25 mouse cellular contexts compared by ENCODE assay signal in genomic region chr14:55168336-55168909, GRCm38 (mm10). TPM values are rescaled to one million over a fixed set of nuclear protein-coding genes. Genes with fewer than 3 reads are reported as not detected.
DNase-seq lines count a peak whose midpoint lies in the region; ATAC-seq and TF ChIP-seq lines count a peak whose summit lies in the region.
"Had no signal": no experiment of that assay in that cellular context is flagged by ENCODE, and none has a peak within 500 bp of the region (broad histone marks: within the 10 kb centered on the region; RNA-seq: fewer than 3 reads in every experiment).

No protein-coding gene starts in this region.

- no peaks in the 10 kb centered on the region for H3K9me3 ChIP-seq in hindbrain, postnatal 0 days (ENCODE audit: low read length)
- H3K9me3 ChIP-seq in hindbrain, embryonic 12.5 days (replicated peaks) = no peaks in the 10 kb centered on the region
- no peaks in the 10 kb centered on the region for H3K9me3 ChIP-seq in midbrain, embryonic 14.5 days (ENCODE audit: control insufficient read depth, low read length)
- no peaks in the 10 kb centered on the region for H3K9me3 ChIP-seq in liver, embryonic 11.5 days (ENCODE audit: control insufficient read depth, low read length)
- H3K9me3 ChIP-seq: heart, embryonic 15.5 days; hindbrain, embryonic 10.5 days; stomach, embryonic 15.5 days had no signal

- H3K4me1 ChIP-seq in hindbrain, postnatal 0 days (ENCODE audit: insufficient read depth, low read length) = no peaks in the 10 kb centered on the region
- no peaks in the 10 kb centered on the region for H3K4me1 ChIP-seq in hindbrain, embryonic 12.5 days
- H3K4me1 ChIP-seq in midbrain, embryonic 14.5 days (ENCODE audit: control insufficient read depth, insufficient read depth, low read length) = no peaks in the 10 kb centered on the region
- H3K4me1 ChIP-seq in liver, embryonic 11.5 days (replicated peaks; ENCODE audit: control insufficient read depth, insufficient read depth, low read length) = no peaks in the 10 kb centered on the region
- H3K4me1 ChIP-seq: heart, embryonic 15.5 days; stomach, embryonic 15.5 days had no signal

- H3K4me3 ChIP-seq in hindbrain, postnatal 0 days (ENCODE audit: low read length) = no peak overlapping the region
- H3K4me3 ChIP-seq in hindbrain, embryonic 12.5 days = no peak overlapping the region
- no peak overlapping the region for H3K4me3 ChIP-seq in midbrain, embryonic 14.5 days (replicated peaks; ENCODE audit: low read depth, low read length)
- no peak overlapping the region for H3K4me3 ChIP-seq in liver, embryonic 11.5 days (ENCODE audit: low read depth, low read length)
- H3K4me3 ChIP-seq: heart, adult 2 months; heart, embryonic 15.5 days; hindbrain, embryonic 10.5 days; layer of hippocampus, adult 2 months; left cerebral cortex, adult 2 months; stomach, embryonic 15.5 days had no signal

- 22% methylated on average over 12 of the region's 12 CpGs for WGBS in hindbrain, postnatal 0 days
- WGBS in hindbrain, embryonic 12.5 days = 23% methylated on average over 12 of the region's 12 CpGs
- WGBS in midbrain, embryonic 14.5 days = 18% methylated on average over 12 of the region's 12 CpGs
- WGBS in liver, embryonic 11.5 days = 23% methylated on average over 12 of the region's 12 CpGs

- peak; percentile 19 for DNase-seq in hindbrain, postnatal 0 days (ENCODE audit: low spot score)
- peak; percentile 90 for DNase-seq in cerebellum, adult 11-12 months
- DNase-seq in cerebellum, adult 9-10 months = peak; percentile 91
- peak; percentile 45 for DNase-seq in midbrain, embryonic 14.5 days
- DNase-seq in layer of hippocampus, postnatal 10 days (ENCODE audit: low spot score in 2 of 2) = no peak
- DNase-seq in liver, embryonic 11.5 days (ENCODE audit: low spot score) = no peak
- DNase-seq: adrenal gland, postnatal 25 days; embryo, embryonic 11 days; gastrocnemius, postnatal 10 days; heart, adult 2 months; kidney, adult 11 months; kidney, postnatal 10 days; lung, postnatal 14 days; right cerebral cortex, postnatal 14 days had no signal

- H3K27me3 ChIP-seq in hindbrain, postnatal 0 days (ENCODE audit: insufficient read depth, low read length) = no peaks in the 10 kb centered on the region
- no peaks in the 10 kb centered on the region for H3K27me3 ChIP-seq in hindbrain, embryonic 12.5 days
- H3K27me3 ChIP-seq in midbrain, embryonic 14.5 days (ENCODE audit: control insufficient read depth, insufficient read depth, low read length) = no peaks in the 10 kb centered on the region
- peaks cover 7% of the 10 kb centered on the region; the same call in 1 of the 2 replicates for H3K27me3 ChIP-seq in liver, embryonic 11.5 days (replicated peaks; ENCODE audit: control insufficient read depth, insufficient read depth, low read length)
- H3K27me3 ChIP-seq: stomach, embryonic 15.5 days had no signal

- TF ChIP-seq CTCF in hindbrain, postnatal 0 days (IDR thresholded peaks at IDR 0.05; ENCODE audit: low read depth) = no peak

- no peak overlapping the region for H3K4me2 ChIP-seq in hindbrain, postnatal 0 days (ENCODE audit: low read depth, low read length)
- H3K4me2 ChIP-seq in hindbrain, embryonic 12.5 days (replicated peaks) = no peak overlapping the region
- no peak overlapping the region for H3K4me2 ChIP-seq in midbrain, embryonic 14.5 days (ENCODE audit: low read length)
- H3K4me2 ChIP-seq in liver, embryonic 11.5 days = no peak overlapping the region
- H3K4me2 ChIP-seq: heart, embryonic 15.5 days; stomach, embryonic 15.5 days had no signal

- no peak for ATAC-seq in hindbrain, postnatal 0 days
- no peak for ATAC-seq in hindbrain, embryonic 12.5 days (ENCODE audit: low FRiP score)
- ATAC-seq in midbrain, embryonic 14.5 days (ENCODE audit: low FRiP score, low TSS enrichment) = no peak
- ATAC-seq in liver, embryonic 11.5 days (replicated peaks; ENCODE audit: low FRiP score) = no peak
- ATAC-seq: activated CD4-positive, CD25-positive, alpha-beta regulatory T cell, adult 4 months; Patski had no signal

- H3K36me3 ChIP-seq in hindbrain, postnatal 0 days (ENCODE audit: insufficient read depth, low read length) = no peaks in the 10 kb centered on the region
- H3K36me3 ChIP-seq in hindbrain, embryonic 12.5 days = no peaks in the 10 kb centered on the region
- H3K36me3 ChIP-seq in midbrain, embryonic 14.5 days (ENCODE audit: control insufficient read depth, insufficient read depth, low read length) = no peaks in the 10 kb centered on the region
- no peaks in the 10 kb centered on the region for H3K36me3 ChIP-seq in liver, embryonic 11.5 days (ENCODE audit: control insufficient read depth, insufficient read depth, low read length)
- H3K36me3 ChIP-seq: heart, embryonic 15.5 days; hindbrain, embryonic 10.5 days; stomach, embryonic 15.5 days had no signal

- H3K27ac ChIP-seq in hindbrain, postnatal 0 days = no peak overlapping the region
- no peak overlapping the region for H3K27ac ChIP-seq in hindbrain, embryonic 12.5 days
- no peak overlapping the region for H3K27ac ChIP-seq in midbrain, embryonic 14.5 days (replicated peaks; ENCODE audit: low read depth, low read length)
- H3K27ac ChIP-seq in liver, embryonic 11.5 days (ENCODE audit: low read depth, low read length) = no peak overlapping the region
- H3K27ac ChIP-seq: heart, adult 2 months; heart, embryonic 15.5 days; hindbrain, embryonic 10.5 days; layer of hippocampus, adult 2 months; left cerebral cortex, adult 2 months; stomach, embryonic 15.5 days had no signal

- peak overlapping the region; percentile 28; the same call in 1 of the 2 replicates for H3K9ac ChIP-seq in hindbrain, postnatal 0 days (replicated peaks; ENCODE audit: low read length)
- H3K9ac ChIP-seq in hindbrain, embryonic 12.5 days = no peak overlapping the region
- no peak overlapping the region for H3K9ac ChIP-seq in midbrain, embryonic 14.5 days (replicated peaks; ENCODE audit: low read length)
- H3K9ac ChIP-seq in liver, embryonic 11.5 days (ENCODE audit: low read depth, low read length) = no peak overlapping the region
- H3K9ac ChIP-seq: heart, embryonic 15.5 days; stomach, embryonic 15.5 days had no signal

RNA-seq across cellular contexts. Expression of gene Jph4, which starts 51.7 kb away (rescaled TPM):
- total RNA-seq in hindbrain, postnatal 0 days (2014; rRNA removed) = 124 and 126 TPM in 2 replicates
- 28.3 and 29.4 TPM in 2 replicates for polyA plus RNA-seq in hindbrain, postnatal 0 days (2015; fragmentation: Nextera tagmentation; extraction: Ambion mirVana)
- 10.5 and 11.5 TPM in 2 replicates for polyA plus RNA-seq in hindbrain, embryonic 12.5 days (2016; fragmentation: Nextera tagmentation; extraction: Ambion mirVana)
- polyA plus RNA-seq in midbrain, embryonic 14.5 days (2014; fragmentation: Nextera tagmentation; extraction: Ambion mirVana) = 31.1 and 38.9 TPM in 2 replicates
- 100 to 1,000 TPM; 410 to 431 TPM for total RNA-seq in layer of hippocampus, postnatal 10 days (2021)
- polyA plus RNA-seq in liver, embryonic 11.5 days (2014; fragmentation: Nextera tagmentation; extraction: Ambion mirVana) = 0.44 and 0.60 TPM in 2 replicates
- polyA plus RNA-seq: activated CD4-positive, CD25-positive, alpha-beta regulatory T cell, adult 4 months; liver, embryonic 16.5 days had no signal

RNA-seq across cellular contexts. Expression of gene Dhrs2, which starts 53.4 kb away (rescaled TPM):
- 1.7 TPM in 1 of 2 replicates, not detected in the other for total RNA-seq in hindbrain, postnatal 0 days (2014; rRNA removed)
- 1.6 and 2.0 TPM in 2 replicates for polyA plus RNA-seq in hindbrain, postnatal 0 days (2015; fragmentation: Nextera tagmentation; extraction: Ambion mirVana)
- 0.17 TPM in 1 of 2 replicates, not detected in the other for polyA plus RNA-seq in hindbrain, embryonic 12.5 days (2016; fragmentation: Nextera tagmentation; extraction: Ambion mirVana)
- 0.78 and 0.97 TPM in 2 replicates for polyA plus RNA-seq in midbrain, embryonic 14.5 days (2014; fragmentation: Nextera tagmentation; extraction: Ambion mirVana)
- under 1 TPM in 1 of 2 experiments, not detected in 1; 0.38 TPM for total RNA-seq in layer of hippocampus, postnatal 10 days (2021)
- 0.22 TPM in 1 of 2 replicates, not detected in the other for polyA plus RNA-seq in liver, embryonic 11.5 days (2014; fragmentation: Nextera tagmentation; extraction: Ambion mirVana)
- total RNA-seq: adrenal gland, postnatal 25 days; gastrocnemius, postnatal 10 days; heart, adult 2 months; layer of hippocampus, adult 2 months; left cerebral cortex, adult 2 months; megakaryocyte-erythroid progenitor cell, adult 5-6 weeks had no signal
- polyA plus RNA-seq: activated CD4-positive, CD25-positive, alpha-beta regulatory T cell, adult 4 months; heart, embryonic 15.5 days; hindbrain, embryonic 10.5 days; liver, embryonic 16.5 days; Patski; spleen, adult 2 months had no signal

Comparison
In these comparisons a context has a peak if more than half of its experiments do, and no peak if none do; other contexts are left out.
1. DNase-seq: peak in hindbrain, postnatal 0 days (single experiment), cerebellum, adult 11-12 months (single experiment), cerebellum, adult 9-10 months (single experiment) and midbrain, embryonic 14.5 days (single experiment); none in layer of hippocampus, postnatal 10 days (0 of 2) and liver, embryonic 11.5 days (single experiment).